Mouse (Mus musculus) right cerebral cortex, postnatal 10 days (tissue): Measurements from ENCODE around the gene Me1.
"Not testable (repeated sequence)": the region's sequence is repeated elsewhere in the genome, so short reads cannot be mapped to it uniquely, and the experiment has no call there.

Source experiments
- DNase-seq, 2 experiments: peaks; one replicate each; pipeline ENCODE4 v3.0.0; 2021; ENCODE audit warnings: low spot score in 2 of 2

Gene Me1

GRCm38 (mm10) chr9:86599723-86600303 lies 95.9 kb downstream of the Me1 start:
- no peak for DNase-seq

GRCm38 (mm10) chr9:86596983-86597382 lies 98.8 kb downstream of the Me1 start:
- DNase-seq, result not testable (repeated sequence)

GRCm38 (mm10) chr9:86594357-86594767 lies 101.4 kb downstream of the Me1 start:
- DNase-seq, result not testable (repeated sequence)

- DNase-seq, result peak; percentile 79 to 88
Observed at GRCm38 (mm10) chr9:86592676-86593668, 102.8 kb downstream of the Me1 start.

GRCm38 (mm10) chr9:86587019-86587795 lies 108.5 kb downstream of the Me1 start:
- DNase-seq, result no peak

- peak; percentile 74 to 79 for DNase-seq
Observed at GRCm38 (mm10) chr9:86583740-86584139, 112.0 kb downstream of the Me1 start.

- DNase-seq, result no peak
Observed at GRCm38 (mm10) chr9:86579657-86580056, 116.1 kb downstream of the Me1 start.

GRCm38 (mm10) chr9:86575178-86575577 lies 120.6 kb downstream of the Me1 start:
- no peak for DNase-seq

- no peak for DNase-seq
Observed at GRCm38 (mm10) chr9:86573616-86574303, 122.0 kb downstream of the Me1 start.

GRCm38 (mm10) chr9:86572636-86573291 lies 123.0 kb downstream of the Me1 start:
- peak; percentile 87 to 88 for DNase-seq

GRCm38 (mm10) chr9:86572196-86572595 lies 123.6 kb downstream of the Me1 start:
- peak in 1 of 2 experiments; percentile 58 for DNase-seq

GRCm38 (mm10) chr9:86571540-86572135 lies 124.1 kb downstream of the Me1 start, which contains the start of the genes Pgm3 and Rwdd2a:
TSS of gene Pgm3 (minus strand) at chr9:86571842.
TSS of gene Rwdd2a (plus strand) at chr9:86571991.
- DNase-seq, result peak; percentile 98

GRCm38 (mm10) chr9:86570946-86571345 lies 124.8 kb downstream of the Me1 start:
- peak in 1 of 2 experiments; percentile 17 for DNase-seq

- DNase-seq, result peak in 1 of 2 experiments; percentile 23
Observed at GRCm38 (mm10) chr9:86570261-86570890, 125.4 kb downstream of the Me1 start.

- DNase-seq, result no peak
Observed at GRCm38 (mm10) chr9:86569314-86569910, 126.3 kb downstream of the Me1 start.

GRCm38 (mm10) chr9:86560543-86560942 lies 135.2 kb downstream of the Me1 start:
- no peak for DNase-seq

- DNase-seq, result no peak
Observed at GRCm38 (mm10) chr9:86554641-86555040, 141.1 kb downstream of the Me1 start.

- no peak for DNase-seq
Observed at GRCm38 (mm10) chr9:86553886-86554285, 141.9 kb downstream of the Me1 start.

GRCm38 (mm10) chr9:86550717-86551116 lies 145.0 kb downstream of the Me1 start:
- DNase-seq, result no peak
